Mouse (Mus musculus): Measurements from ENCODE around the gene Cubn.

The Cubn gene

GRCm38 (mm10) chr2:13237140-13237901, 254.3 kb downstream of the Cubn start:
- DNase-seq (ENCODE audit: low spot score), result peak; percentile 6

GRCm38 (mm10) chr2:13235696-13236095, 255.9 kb downstream of the Cubn start:
- no peak for DNase-seq (ENCODE audit: low spot score)

- DNase-seq (ENCODE audit: low spot score), result no peak
These were observed 256.8 kb downstream of the Cubn start for GRCm38 (mm10) chr2:13234796-13235195.

DNA sequence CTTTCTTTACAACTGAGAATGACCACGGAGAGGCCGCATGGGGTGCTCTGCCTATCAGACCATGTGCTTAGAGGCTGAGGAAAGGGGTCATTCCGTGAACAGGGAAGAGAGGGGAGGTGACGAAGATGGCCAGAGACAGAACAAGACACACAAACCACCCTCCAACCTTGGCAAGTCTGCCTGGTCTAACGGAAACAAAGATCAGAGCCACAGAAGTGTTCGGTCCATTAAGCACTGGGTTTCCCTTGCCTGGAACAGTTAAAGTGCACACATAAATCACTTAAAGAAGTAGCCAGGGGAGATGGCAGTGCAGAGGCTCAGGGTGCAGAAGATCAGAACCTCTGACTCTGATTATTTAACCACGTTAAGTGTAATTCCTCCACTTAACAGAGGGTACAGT, 257.7 kb downstream of the Cubn start:
- DNase-seq (ENCODE audit: low spot score), result no peak

DNA sequence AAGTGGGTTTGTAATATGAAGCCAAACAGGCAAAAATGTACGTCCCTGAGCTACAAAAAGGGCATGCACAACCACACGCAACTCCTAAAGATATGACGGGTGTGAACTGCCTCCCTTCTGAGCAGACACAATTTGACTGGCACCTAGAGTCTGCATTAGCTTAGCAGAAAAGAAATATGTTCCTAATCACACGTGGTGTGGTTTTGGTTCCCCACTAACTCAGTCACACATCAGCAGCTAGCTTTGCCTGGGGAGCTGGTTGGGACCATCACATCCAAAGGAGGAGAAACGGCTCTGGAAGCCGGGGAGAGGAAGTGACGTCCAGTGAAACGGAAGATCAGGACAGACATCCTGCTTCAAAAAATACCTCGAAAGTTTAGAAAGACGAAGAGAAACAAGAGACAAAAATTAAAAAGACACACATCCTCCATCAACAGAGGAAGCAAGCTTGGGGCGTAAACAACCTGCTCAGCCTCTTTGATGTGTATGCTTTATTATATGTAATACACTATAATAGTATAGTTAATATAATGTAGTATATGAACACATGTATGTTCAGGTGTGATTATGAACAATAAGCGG, 258.3 kb downstream of the Cubn start:
- no peak for DNase-seq (ENCODE audit: low spot score)

DNA sequence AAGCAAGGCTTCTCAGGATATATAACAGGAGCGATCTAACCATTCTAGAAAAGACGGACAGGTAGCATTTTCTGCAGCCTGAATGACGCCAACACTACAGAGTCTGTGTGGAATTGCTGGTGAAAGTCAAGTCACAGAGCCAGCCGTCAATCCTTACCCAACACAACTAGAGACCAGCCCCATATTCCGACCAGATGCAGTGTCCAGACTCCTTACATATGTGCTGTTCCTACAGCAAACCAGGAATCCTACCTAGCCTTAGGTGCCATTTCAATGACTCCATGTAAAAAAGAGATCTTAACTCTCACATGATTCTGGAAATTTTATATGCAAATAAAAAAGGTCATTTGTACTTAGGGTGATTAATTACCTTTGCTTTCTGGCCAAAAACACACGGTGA, 259.3 kb downstream of the Cubn start:
- DNase-seq (ENCODE audit: low spot score), result no peak

GRCm38 (mm10) chr2:13229686-13230085, 261.9 kb downstream of the Cubn start:
- DNase-seq (ENCODE audit: low spot score), result no peak

All from ovary, postnatal 10 days (tissue).